Mouse (Mus musculus) frontal cortex, adult 2 months (tissue): ENCODE measurements around the gene Dpm2. TPM values are rescaled to one million over a fixed set of nuclear protein-coding genes. Genes with fewer than 3 reads are reported as not detected.

Experiments
- DNase-seq, 2 experiments: peaks; one replicate each; pipeline ENCODE4 v3.0.0; 2022; ENCODE audit warnings: low spot score in 1 of 2; ENCODE audit errors: extremely low spot score in 1 of 2
- polyA plus RNA-seq: library from polyadenylated mRNA; depleted of rRNA; stranded (reverse); fragments of >200 nt; gene quantifications from 2 replicates; pipeline ENCODE4 v1.2.3, GENCODE M21; 2012

Gene Dpm2
- polyA plus RNA-seq, 1 experiment = 160 TPM

DNA sequence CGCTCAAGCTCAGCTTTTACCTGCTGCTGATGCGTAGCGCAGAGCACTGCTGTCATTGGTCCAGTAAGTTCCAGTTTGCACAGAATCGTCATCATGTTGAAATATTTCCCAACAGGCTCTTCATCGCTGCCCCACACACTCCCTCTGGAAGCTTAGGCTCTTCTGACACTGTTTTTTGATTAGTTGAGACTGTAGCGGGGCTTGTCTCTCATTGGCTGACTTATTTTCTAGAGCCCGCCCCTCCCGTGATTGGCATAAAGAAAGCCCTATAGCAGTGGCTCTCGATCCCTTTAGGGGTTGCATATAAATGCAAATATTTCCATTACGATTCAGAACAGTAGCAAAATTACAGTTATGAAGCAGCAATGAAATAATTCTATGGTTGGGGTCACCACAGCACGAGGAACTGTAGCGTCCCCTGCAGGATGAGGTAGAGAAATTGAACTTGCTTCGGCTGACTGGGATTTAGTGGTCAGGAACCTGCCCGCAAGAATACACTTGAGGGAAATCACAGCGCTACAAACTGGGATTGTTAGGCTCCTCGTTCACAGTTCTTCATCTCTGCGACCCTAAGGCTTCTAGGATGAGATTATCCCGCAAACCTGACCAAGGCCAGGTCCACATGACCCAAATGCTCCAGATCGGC, 10.9 kb downstream of the Dpm2 start:
- peak; percentile 71 to 90 for DNase-seq

DNA sequence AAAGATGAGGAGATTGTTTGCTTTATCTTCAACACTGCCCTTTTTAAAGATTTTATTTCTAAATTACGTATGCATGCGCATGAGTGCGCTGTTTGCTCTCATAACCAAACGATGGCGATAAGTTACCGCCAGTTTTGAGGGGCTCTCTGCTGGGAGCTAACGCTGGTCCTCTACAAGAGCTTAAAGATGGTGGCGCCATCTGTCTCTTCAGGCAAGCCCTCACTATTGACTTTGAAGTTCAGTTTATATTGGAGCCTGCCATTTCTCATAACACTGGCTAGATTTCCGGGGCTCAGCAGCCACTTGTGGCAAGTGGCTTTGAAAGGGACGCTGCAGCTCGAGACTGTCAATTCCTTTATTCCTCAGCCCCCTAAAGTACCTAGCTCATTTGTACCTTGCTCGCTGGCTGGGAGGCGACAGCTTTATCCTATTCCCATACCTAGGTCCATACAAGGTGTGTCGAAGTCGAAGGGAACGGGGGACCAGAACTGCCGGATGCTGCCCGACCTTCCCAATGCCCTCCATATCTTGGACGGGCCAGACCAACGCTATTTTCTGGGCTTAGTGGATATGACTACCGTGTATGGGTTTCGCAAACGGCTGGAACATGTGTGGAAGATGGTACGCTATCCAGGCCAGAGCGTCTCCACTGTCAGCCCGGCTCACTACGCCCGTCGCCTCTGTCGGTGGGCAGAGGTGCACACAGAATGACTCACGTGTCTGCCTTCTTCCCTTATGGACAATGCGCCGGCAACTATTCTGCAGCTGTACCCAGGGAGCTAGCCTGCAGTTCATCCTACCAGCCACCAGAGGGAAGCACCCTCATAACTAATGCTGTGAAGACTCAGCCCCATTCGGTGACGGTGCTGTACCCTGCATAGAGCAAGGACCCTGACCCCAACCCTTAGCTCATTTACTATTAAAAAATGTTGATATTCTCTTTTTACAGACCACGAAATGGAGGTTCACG, 12.5 kb downstream of the Dpm2 start:
- peak; percentile 86 to 96 for DNase-seq

- DNase-seq = no peak
Measured at GRCm38 (mm10) chr2:32585149-32585714, 14.6 kb downstream of the Dpm2 start.

GRCm38 (mm10) chr2:32586871-32587351, 16.3 kb downstream of the Dpm2 start, which contains the start of gene St6galnac4:
TSS of gene St6galnac4 (plus strand) at chr2:32587095.
- DNase-seq = peak; percentile 80 to 91

DNA sequence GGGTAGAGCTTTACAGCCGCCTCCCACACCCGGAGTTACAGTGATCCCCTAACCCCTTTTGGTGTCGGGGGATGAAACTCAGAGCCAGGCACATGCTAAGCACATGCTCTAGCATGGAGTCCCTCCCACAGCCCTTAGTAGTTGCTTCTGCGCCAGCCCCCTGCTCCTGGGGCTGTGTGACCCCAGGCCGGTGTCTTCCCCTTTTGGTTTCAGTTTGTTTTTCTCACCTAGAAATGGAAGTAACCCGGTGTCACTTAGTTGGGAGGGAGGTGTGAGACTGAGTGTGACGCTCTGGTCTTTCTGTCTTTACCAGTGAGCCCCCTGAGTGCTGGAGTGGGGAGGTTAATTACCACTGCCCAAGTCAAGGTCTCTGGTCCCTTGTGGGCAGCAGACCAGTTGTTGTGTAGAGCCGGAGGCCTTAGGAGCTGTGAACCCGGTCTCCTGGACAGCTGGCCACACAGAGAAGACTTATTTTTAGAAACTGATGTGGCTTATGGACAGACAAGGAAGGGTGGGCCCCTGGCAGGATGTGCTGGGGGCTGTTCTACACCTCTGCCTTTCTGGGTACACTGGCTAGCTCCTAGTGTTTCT, 17.2 kb downstream of the Dpm2 start:
- no peak for DNase-seq

- DNase-seq = peak in 1 of 2 experiments; percentile 79
Measured at GRCm38 (mm10) chr2:32589213-32589795, 18.6 kb downstream of the Dpm2 start.

DNA sequence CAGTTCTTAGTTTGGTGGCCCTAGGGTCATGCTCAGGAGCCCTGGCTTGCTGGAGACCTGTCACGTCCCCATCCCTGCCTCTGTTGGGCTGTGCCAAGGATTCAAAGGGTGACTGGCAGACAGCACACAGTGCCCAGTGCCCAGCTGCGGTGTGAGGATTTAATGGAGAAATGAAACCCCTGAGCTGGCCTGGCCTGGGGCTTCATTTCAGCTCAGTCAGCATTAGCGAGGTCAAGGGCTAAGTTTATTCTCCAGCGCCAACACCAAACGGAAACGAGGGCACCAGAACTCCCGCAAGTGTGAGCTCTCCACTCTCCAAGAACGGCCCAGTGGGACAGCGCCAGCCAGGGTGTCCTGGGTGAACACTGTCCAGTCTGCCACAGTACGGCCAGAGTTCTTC, 19.6 kb downstream of the Dpm2 start:
- DNase-seq = no peak

DNA sequence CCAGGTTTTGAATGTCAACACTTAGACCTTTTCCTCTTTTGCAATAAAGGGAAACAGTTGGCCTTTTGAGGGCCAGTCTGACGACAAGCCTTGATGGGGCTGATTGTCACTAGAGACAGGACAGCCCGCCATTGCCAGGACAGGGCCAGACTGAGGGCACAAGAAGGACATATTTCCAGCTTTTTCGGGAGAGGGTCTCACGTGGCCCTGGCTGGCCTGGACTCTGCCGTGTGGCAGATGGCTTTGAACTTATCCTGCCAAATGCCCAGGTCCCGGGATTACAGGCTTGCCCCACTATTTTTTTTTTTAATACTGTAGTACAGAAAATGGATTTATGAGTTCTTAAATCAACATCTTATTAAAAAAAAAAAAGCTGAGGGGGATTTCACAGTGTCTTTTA, 20.6 kb downstream of the Dpm2 start:
- DNase-seq = no peak

DNA sequence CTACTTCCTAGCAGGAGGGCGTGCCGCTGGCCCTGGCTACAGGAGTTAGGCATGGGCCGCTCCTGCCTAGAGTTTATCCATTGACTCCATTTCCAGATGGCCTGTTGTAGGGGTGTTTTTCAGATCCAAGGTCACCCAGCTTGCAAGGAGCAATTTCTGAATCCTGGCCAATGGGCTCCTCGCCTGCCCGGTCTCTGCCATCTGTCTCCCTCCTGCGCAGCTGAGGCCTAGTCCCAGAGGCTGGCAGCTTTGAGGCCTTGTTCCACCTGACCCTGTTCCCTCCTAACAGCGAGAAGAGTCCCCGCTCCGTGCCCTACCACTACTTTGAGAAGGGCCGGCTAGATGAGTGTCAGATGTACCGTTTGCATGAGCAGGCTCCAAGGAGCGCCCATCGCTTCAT, 26.1 kb downstream of the Dpm2 start:
- no peak for DNase-seq

DNA sequence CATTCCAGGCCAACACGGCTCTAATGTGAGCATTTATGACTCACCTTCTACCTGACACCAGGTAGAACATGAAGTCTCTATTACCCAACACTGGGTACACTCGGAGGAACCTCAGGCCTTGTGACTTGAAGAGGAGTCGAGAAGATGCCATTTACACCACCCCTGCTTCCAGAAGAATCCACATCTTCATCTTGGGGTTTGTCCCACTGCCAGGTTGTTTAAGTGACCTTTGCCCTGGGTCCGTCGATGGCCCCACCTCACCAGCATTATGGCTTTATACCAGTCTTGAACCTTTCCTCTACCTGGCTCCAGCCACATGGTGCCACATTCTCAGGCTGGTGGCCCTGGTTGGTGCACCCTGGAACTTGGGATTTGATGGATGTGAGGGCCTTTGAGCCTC, 26.6 kb downstream of the Dpm2 start:
- DNase-seq = no peak

GRCm38 (mm10) chr2:32597699-32598098, 27.0 kb downstream of the Dpm2 start:
- DNase-seq = no peak

GRCm38 (mm10) chr2:32598506-32598905, 27.8 kb downstream of the Dpm2 start:
- no peak for DNase-seq

DNA sequence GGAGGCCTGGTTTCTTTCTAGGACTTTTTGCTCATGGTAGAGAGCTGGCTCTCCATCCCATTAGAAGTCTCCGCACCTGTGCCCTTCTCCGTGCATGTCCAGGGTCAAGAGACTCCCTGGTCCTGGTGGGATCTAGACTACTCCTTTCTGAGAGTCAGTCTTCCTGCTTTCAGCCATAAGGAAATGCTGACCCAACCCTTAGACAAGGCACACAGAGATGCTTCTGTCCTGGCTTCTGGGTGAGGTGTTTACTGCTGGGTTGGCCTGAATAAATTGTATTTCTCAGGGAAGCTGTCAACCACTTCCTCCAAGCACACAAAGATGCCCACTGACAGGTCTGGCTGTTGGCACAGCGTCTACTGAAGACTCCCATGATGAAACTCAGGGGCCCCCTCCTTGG, 28.8 kb downstream of the Dpm2 start, which contains the start of gene St6galnac6:
TSS of gene St6galnac6 (plus strand) at position 301 of the 400 bp plus-strand sequence.
- no peak for DNase-seq

- no peak for DNase-seq
Measured at GRCm38 (mm10) chr2:32601417-32602065, 30.9 kb downstream of the Dpm2 start.

DNA sequence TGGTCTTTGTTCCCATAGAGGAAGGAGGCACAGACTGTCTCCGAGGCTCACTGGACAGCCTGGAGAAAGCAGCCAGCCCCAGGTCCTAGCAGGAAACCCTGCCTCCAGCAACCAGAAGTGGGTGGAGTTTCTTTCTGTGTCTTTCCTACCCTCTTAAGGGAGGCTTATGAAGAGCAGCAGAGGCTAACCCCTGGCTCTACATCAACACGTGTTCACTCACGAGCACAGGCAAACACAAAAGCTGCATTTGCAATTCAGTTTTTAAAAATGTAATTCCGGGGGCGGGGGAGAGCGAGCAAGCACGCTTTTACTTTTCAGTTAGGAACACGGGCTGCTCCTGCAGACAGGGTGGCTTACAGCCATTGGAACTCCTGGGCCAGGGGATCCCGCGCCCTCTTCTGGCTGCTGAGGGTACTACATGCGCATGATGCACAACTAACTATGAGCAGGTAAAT, 32.0 kb downstream of the Dpm2 start:
- peak; percentile 86 to 95 for DNase-seq

- DNase-seq = no peak
Measured at GRCm38 (mm10) chr2:32604631-32605030, 34.0 kb downstream of the Dpm2 start.

- peak in 1 of 2 experiments; percentile 84 for DNase-seq
Measured at GRCm38 (mm10) chr2:32606161-32607142, 35.8 kb downstream of the Dpm2 start.

- DNase-seq = peak in 1 of 2 experiments; percentile 66
Measured at GRCm38 (mm10) chr2:32607262-32607947, 36.7 kb downstream of the Dpm2 start.
